Mouse (Mus musculus) spleen, adult 18-20 months (tissue): ENCODE measurements around the gene Ormdl1.
"Not testable (repeated sequence)": the region's sequence is repeated elsewhere in the genome, so short reads cannot be mapped to it uniquely, and the experiment has no call there.

Source experiments
- DNase-seq, 2 experiments: peaks; one replicate each; pipeline ENCODE4 v3.0.0; 2022; ENCODE audit warnings: mixed read lengths in 2 of 2

Ormdl1 gene

GRCm38 (mm10) chr1:53296581-53297383, at the start of gene Ormdl1, which contains the start of the genes Pms1 and Gm28778:
Gene Ormdl1, plus strand, starts transcription at chr1:53297095.
Gene Pms1, minus strand, starts transcription at chr1:53297018.
Gene Gm28778, plus strand, starts transcription at chr1:53297111.
- DNase-seq: peak; percentile 85 to 92

- DNase-seq: not testable (repeated sequence)
Observed at GRCm38 (mm10) chr1:53264958-53265612, 31.8 kb upstream of the Ormdl1 start.

GRCm38 (mm10) chr1:53269901-53270300, 27.0 kb upstream of the Ormdl1 start:
- no peak for DNase-seq

- peak in 1 of 2 experiments; percentile 9 for DNase-seq
Observed at GRCm38 (mm10) chr1:53272646-53273045, 24.2 kb upstream of the Ormdl1 start.

GRCm38 (mm10) chr1:53291197-53291596, 5.7 kb upstream of the Ormdl1 start:
- no peak for DNase-seq

- DNase-seq: no peak
Observed at GRCm38 (mm10) chr1:53300506-53300905, 3.6 kb downstream of the Ormdl1 start.

- peak; percentile 66 to 82 for DNase-seq
Observed at GRCm38 (mm10) chr1:53312989-53313967, 16.4 kb downstream of the Ormdl1 start, which contains the start of gene Osgepl1. Gene Osgepl1, plus strand, starts transcription at chr1:53313624.

- no peak for DNase-seq
Observed at GRCm38 (mm10) chr1:53321662-53322344, 24.9 kb downstream of the Ormdl1 start.

GRCm38 (mm10) chr1:53323254-53323653, 26.4 kb downstream of the Ormdl1 start:
- DNase-seq: no peak

GRCm38 (mm10) chr1:53324277-53324676, 27.4 kb downstream of the Ormdl1 start:
- DNase-seq: no peak

GRCm38 (mm10) chr1:53324827-53325494, 28.1 kb downstream of the Ormdl1 start:
- DNase-seq: no peak

- not testable (repeated sequence) for DNase-seq
Observed at GRCm38 (mm10) chr1:53333527-53333926, 36.6 kb downstream of the Ormdl1 start.

- no peak for DNase-seq
Observed at GRCm38 (mm10) chr1:53335465-53335864, 38.6 kb downstream of the Ormdl1 start.

GRCm38 (mm10) chr1:53337403-53337802, 40.5 kb downstream of the Ormdl1 start:
- not testable (repeated sequence) for DNase-seq

GRCm38 (mm10) chr1:53341071-53341470, 44.2 kb downstream of the Ormdl1 start:
- DNase-seq: no peak

- peak; percentile 95 for DNase-seq
Observed at GRCm38 (mm10) chr1:53352327-53353261, 55.7 kb downstream of the Ormdl1 start, which contains the start of the genes Asdurf, Gm28551 and Asnsd1. Gene Asdurf, minus strand, starts transcription at chr1:53352619. Gene Gm28551, minus strand, starts transcription at chr1:53352667. Gene Asnsd1, minus strand, starts transcription at chr1:53352752.

- no peak for DNase-seq
Observed at GRCm38 (mm10) chr1:53358988-53359387, 62.1 kb downstream of the Ormdl1 start.
